Mouse (Mus musculus): ENCODE measurements at regions not wholly inside any gene's neighbourhood (a gene's known extent, or its start where the extent isn't known, plus 50 kb on each side); places are given as distances from the start of the nearest gene placed in this dataset.
"Not testable (repeated sequence)": the region's sequence is repeated elsewhere in the genome, so short reads cannot be mapped to it uniquely, and the experiment has no call there.

DNA sequence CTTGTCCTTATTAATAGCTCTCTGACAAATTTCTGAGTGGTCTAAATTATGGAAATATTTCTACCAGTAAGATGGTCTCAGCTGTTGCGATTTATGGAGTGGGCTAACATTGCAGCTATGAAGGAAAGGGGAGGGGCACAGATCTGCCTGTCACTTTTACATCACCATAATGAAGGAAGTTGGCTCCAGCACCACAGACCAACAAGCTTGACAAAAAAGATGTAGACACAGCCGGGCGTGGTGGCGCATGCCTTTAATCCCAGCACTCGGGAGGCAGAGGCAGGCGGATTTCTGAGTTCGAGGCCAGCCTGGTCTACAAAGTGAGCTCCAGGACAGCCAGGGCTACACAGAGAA lies 191.4 kb upstream of the Hmga2 start:
- TF ChIP-seq POLR2A (IDR thresholded peaks at IDR 0.05; ENCODE audit: low read depth, low read length); CTCF (conservative IDR thresholded peaks at IDR 0.05; ENCODE audit: insufficient read depth, insufficient read length, low read depth, low read length): not testable (repeated sequence)

Data from kidney, adult 2 months (tissue).